Mouse (Mus musculus) gastrocnemius, postnatal 25 days (tissue): ENCODE measurements around the gene N4bp2l2. TPM values are rescaled to one million over a fixed set of nuclear protein-coding genes. Genes with fewer than 3 reads are reported as not detected.
"Not testable (repeated sequence)": the region's sequence is repeated elsewhere in the genome, so short reads cannot be mapped to it uniquely, and the experiment has no call there.

ENCODE experiments used
- DNase-seq: peaks from one replicate; pipeline ENCODE4 v3.0.0; 2022
- long read RNA-seq, 2 experiments: library from polyadenylated mRNA; stranded (forward); transcript quantifications; one replicate each; pipeline ENCODE4 v2.0.0; 2021
- total RNA-seq, 2 experiments: library from RNA; stranded (reverse); gene quantifications; 1 replicate in 1 of 2; 2 replicates in 1 of 2; pipeline ENCODE4 v1.2.3; 2021

N4bp2l2 gene
- 10 to 100 TPM; 25.9 to 26.7 TPM for total RNA-seq
- long read RNA-seq, experiment 1, full-length matches to known transcripts: 3 of 6 reads
- long read RNA-seq, experiment 1, partial matches to known transcripts: 0 of 6 reads
- long read RNA-seq, experiment 1, other reads (novel, unspliced or antisense): 3 of 6 reads
- long read RNA-seq, experiment 2, full-length matches to known transcripts: 6 of 8 reads
- long read RNA-seq, experiment 2, partial matches to known transcripts: 0 of 8 reads
- long read RNA-seq, experiment 2, other reads (novel, unspliced or antisense): 2 of 8 reads

GRCm38 (mm10) chr5:150666133-150666739, at the start of gene N4bp2l2:
N4bp2l2 (minus strand) TSS chr5:150666183.
- not testable (repeated sequence) for DNase-seq

- DNase-seq: no peak
Observed at GRCm38 (mm10) chr5:150713431-150713830, 47.4 kb upstream of the N4bp2l2 start.

- no peak for DNase-seq
Observed at GRCm38 (mm10) chr5:150711503-150711902, 45.5 kb upstream of the N4bp2l2 start.

GRCm38 (mm10) chr5:150707181-150707580, 41.2 kb upstream of the N4bp2l2 start:
- DNase-seq: not testable (repeated sequence)

- not testable (repeated sequence) for DNase-seq
Observed at GRCm38 (mm10) chr5:150706651-150707050, 40.7 kb upstream of the N4bp2l2 start.

GRCm38 (mm10) chr5:150702714-150703113, 36.7 kb upstream of the N4bp2l2 start:
- no peak for DNase-seq

GRCm38 (mm10) chr5:150693277-150693676, 27.3 kb upstream of the N4bp2l2 start:
- no peak for DNase-seq

- no peak for DNase-seq
Observed at GRCm38 (mm10) chr5:150690685-150691084, 24.7 kb upstream of the N4bp2l2 start.

GRCm38 (mm10) chr5:150682862-150683261, 16.9 kb upstream of the N4bp2l2 start:
- DNase-seq: not testable (repeated sequence)

GRCm38 (mm10) chr5:150674866-150675265, 8.9 kb upstream of the N4bp2l2 start:
- no peak for DNase-seq

- no peak for DNase-seq
Observed at GRCm38 (mm10) chr5:150673880-150674621, 8.1 kb upstream of the N4bp2l2 start.

GRCm38 (mm10) chr5:150673153-150673835, 7.3 kb upstream of the N4bp2l2 start, which contains the start of gene Pds5b:
Pds5b (plus strand) TSS chr5:150673739.
- peak; percentile 96 for DNase-seq

GRCm38 (mm10) chr5:150672343-150672742, 6.4 kb upstream of the N4bp2l2 start:
- DNase-seq: no peak

GRCm38 (mm10) chr5:150668731-150669130, 2.7 kb upstream of the N4bp2l2 start:
- DNase-seq: no peak

- peak; percentile 94 for DNase-seq
Observed at GRCm38 (mm10) chr5:150665132-150665954, 640 bp downstream of the N4bp2l2 start.

GRCm38 (mm10) chr5:150664794-150665131, 1.2 kb downstream of the N4bp2l2 start:
- no peak for DNase-seq

- not testable (repeated sequence) for DNase-seq
Observed at GRCm38 (mm10) chr5:150663926-150664325, 2.1 kb downstream of the N4bp2l2 start.

GRCm38 (mm10) chr5:150660296-150660695, 5.7 kb downstream of the N4bp2l2 start:
- DNase-seq: not testable (repeated sequence)

GRCm38 (mm10) chr5:150659425-150659824, 6.6 kb downstream of the N4bp2l2 start:
- not testable (repeated sequence) for DNase-seq

GRCm38 (mm10) chr5:150654548-150654947, 11.4 kb downstream of the N4bp2l2 start:
- no peak for DNase-seq

- DNase-seq: no peak
Observed at GRCm38 (mm10) chr5:150652578-150652977, 13.4 kb downstream of the N4bp2l2 start.

- DNase-seq: no peak
Observed at GRCm38 (mm10) chr5:150644926-150645325, 21.1 kb downstream of the N4bp2l2 start.
